Mouse (Mus musculus): Measurements from ENCODE around the gene Paqr7. TPM values are rescaled to one million over a fixed set of nuclear protein-coding genes. Genes with fewer than 3 reads are reported as not detected.

Paqr7 gene
- total RNA-seq, 1 experiment from 2014 or later, result 25.9 TPM

GRCm38 (mm10) chr4:134535787-134536151, 39.3 kb downstream of the Paqr7 start:
- peak; percentile 77 for DNase-seq

GRCm38 (mm10) chr4:134538997-134539580, 42.6 kb downstream of the Paqr7 start:
- DNase-seq, result no peak

- no peak for DNase-seq
These were observed 46.2 kb downstream of the Paqr7 start for GRCm38 (mm10) chr4:134542726-134543125.

GRCm38 (mm10) chr4:134543261-134543660, 46.8 kb downstream of the Paqr7 start:
- peak; percentile 97 for DNase-seq

DNA sequence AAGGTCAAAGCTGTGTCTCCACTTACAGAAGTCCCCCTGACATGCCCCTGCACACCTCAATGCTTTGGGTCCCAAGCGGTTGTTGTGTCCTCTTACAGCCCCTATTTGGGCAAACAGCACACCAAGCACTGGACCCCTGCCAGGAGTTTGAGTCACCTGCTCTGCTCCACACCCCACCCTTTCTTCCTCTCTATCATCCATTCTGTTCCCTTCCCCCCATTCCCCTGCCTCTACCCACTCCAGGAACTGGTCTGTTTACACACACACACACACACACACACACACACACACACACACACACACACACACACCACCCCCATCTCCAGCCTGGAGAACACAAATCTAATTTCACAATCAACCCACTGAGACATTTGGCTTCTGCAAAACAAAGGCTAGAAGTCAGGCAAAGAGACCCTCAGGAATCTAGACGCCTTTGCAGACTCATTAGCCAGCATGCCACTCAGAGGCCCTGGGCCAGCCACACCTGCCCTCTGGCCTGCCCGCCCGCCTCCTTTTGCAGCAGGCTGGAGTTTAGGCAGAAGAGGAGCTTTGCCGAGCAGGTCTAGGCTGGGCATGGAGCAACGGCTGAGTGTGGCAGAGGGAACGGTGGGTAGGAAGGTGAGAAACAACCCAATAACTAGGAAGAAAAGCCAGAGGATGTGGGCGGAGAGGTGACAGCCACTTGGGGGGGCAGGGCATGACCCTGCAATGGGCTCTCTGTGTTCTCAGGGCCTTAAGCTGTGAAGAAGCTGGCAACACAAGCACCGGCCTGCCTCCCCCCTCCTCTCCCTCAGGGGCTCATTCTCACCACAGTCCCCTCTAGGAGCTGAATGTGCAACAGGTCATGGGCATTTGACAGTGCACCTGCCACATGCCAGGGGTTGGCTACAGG, 50.6 kb downstream of the Paqr7 start:
- DNase-seq, result peak; percentile 58

DNA sequence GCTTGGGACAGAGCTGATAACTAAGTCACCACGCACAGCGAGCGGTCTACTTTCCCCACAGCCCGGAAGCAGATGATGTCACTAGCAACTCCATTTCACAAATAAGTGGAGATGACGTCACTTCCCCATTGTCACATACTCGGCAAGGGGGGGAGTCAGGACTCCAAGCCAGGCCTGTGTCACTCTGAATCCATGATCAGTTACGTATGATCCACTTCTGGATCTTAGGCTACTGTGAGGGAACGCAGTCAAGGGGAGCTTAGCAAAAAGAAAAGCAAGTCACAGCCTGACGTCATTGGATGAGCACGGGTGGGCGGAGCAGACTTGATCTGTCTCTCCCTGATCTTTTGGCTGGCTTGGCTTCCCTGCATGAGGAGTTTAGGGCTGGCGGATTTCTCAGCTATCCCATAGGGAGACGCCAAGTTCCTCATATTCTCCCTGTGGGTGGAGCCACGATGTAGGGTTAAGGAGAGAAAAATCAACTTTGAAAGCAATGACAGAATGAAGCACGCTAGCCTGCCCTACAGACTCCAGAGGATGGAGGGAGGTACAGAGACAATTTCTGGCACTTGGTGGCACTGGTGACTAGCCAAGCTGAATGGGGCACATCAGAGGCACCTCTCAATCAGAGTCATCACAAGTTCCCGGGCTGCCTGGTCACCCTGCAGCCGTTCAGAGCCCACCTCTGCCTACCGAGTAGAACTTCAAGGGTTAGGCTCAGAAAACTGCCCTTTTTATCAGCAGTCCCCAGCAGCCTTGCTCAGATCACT, 51.9 kb downstream of the Paqr7 start:
- DNase-seq, result no peak

DNA sequence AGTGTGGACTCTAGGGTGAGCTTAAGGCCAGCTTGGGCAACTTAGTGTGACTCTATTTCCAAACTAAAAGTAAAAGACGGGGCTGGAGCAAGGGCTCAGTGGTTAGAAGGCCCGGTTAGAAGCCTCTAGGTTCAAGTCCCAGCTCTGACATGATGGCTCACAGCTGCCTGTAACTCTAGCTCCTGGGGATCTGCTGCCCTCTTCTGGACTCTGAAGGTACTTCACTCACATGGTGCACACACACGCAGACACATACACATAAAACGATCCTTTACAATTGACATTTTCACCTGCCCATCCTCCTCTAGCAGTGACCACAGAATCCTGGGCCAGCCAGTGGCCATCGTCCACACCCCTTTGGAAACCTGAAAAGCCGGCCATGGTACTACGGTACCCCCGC, 53.4 kb downstream of the Paqr7 start:
- DNase-seq, result no peak

DNA sequence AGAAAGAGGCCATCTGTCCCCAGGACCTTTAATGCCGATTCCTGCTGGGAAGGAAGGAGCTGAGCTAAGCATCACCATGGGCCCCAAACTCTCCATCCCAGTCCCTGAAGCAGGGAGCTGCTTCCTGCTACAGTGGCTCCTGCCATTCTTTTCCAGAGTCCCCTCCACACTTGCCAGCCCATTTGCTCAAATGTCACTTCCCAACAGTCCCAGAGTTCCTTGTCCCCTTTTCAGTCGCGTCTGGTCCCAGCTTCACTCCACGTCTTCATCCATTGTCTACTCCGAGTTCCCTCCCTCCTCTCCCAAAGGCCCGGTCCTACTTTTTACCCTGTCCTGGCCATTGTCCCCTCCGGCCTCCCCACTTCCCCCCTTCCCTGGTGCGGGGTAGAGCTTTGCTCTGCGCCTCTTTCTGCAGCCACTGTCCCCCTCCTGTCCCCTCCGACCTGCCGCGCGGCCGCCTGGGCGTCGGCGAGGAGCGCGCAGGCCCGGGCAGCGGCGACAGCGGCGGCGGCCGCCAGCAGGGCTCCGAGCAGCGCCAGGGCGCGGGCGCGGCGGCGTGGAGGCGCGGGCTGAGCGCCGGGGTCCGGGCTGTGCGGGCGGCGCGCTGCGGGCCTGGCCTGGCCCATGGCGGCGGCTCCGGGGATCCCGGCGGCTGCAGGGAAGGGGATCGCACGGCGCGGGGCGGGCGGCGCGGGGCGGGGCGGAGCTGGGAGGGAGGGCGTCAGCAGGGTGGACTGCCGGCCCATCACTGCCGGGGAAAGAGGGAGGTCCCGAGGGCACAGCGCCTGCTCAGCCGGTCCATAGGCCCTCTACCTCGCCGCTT, 55.2 kb downstream of the Paqr7 start, which contains the start of gene Selenon:
Selenon (minus strand) TSS at position 673 of the 823 bp plus-strand sequence.
- peak; percentile 87 for DNase-seq

DNA sequence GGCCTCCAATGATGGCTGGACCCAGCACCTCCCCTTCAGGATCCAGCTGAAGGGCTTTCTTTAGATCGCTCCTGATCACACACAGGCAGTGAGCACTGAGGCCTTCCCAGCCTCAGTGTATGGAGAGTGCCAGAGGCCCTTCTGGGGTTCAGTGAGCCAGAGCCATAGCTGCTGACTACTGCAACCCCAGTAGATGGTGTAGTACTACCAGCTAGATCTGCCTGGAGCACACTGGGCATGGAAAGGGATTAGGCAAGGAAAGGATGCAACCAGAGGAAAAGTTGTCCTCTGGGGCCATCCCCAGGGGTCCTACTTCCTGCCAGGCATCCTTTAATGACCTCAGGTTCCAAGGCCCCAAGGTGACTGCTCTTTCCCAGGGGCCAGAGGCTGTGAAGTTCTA, 57.1 kb downstream of the Paqr7 start:
- peak; percentile 39 for DNase-seq

DNA sequence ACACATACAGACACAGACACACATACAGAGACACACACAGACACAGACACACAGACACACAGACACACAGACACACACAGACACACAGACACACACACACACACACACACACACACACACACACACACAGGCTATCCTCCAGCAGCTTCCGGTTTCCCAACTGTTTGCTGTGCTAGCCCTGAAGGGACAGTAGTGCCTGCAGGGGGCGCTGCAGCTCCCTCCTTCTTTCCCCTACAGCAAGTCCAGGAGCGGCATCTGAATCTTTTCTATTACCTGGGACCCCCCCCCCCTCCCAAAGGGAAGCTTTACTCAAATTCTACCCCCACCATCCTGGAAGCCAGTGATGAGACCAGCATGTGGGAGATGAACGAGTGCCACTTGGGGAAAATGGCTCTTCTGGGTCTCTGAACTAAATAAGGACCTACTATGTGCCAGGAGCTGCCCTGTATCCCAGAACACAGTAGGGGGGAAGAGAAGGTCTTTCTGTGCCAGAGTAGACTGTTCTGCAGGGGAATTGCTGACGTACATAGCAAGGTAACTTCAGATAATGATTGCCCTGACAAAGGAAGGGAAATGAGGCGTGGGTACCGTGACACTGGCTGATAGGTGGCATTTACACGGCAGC, 59.6 kb downstream of the Paqr7 start:
- DNase-seq, result peak; percentile 79

DNA sequence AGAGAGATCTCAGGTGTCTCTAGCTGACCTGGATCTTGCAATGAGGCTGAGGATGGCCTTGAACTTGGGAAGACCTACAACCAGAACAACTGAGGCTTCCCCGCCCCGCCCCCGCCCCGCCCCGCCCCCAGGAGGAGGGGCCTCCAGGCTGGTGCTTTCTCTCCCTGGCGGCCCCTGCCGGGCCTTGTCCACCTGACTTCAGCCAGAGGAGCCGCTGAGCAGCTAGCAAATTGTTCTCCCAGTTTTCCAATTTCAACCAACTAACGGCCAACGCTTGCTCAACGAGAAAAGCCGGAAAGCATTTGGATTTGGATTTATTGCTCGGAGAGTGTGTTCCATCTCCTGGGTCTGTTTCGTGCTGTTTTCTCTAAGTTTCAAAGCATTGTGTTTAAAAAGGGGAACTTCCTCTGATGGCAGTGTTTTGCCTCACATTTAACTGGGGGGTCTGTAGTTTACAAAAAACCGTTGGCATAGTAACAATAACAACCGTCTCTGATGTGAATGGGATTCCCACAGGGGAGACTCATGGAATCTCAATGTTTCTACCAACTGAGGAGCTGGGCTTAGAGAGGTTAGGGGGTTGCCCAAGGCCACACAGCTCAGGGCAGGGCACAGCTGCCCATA, 61.2 kb downstream of the Paqr7 start:
- DNase-seq, result peak; percentile 58

GRCm38 (mm10) chr4:134558570-134559113, 62.1 kb downstream of the Paqr7 start:
- peak; percentile 40 for DNase-seq

GRCm38 (mm10) chr4:134559154-134559553, 62.7 kb downstream of the Paqr7 start:
- no peak for DNase-seq

Small RNA genes within 50 kb of the gene (microRNA-seq; reads per million reads assigned to microRNA genes)
- gene Gm23634, result 3.4 to 3.8 reads per million in 2 experiments

Other genes with a start within 250 kb of the Paqr7 start
- not detected in 2 replicates for gene Gm30191, start 249.8 kb upstream of the Paqr7 start, total RNA-seq (2021)
- 11.4 and 13.8 TPM in 2 replicates for gene Grrp1, start 242.6 kb upstream of the Paqr7 start, total RNA-seq (2021)
- gene Pdik1l, start 208.8 kb upstream of the Paqr7 start, total RNA-seq (2021), result 18.1 and 20.7 TPM in 2 replicates
- gene Trim63, start 181.6 kb upstream of the Paqr7 start, total RNA-seq (2021), result not detected in 2 replicates
- gene Slc30a2, start 153.5 kb upstream of the Paqr7 start, total RNA-seq (2021), result 13.4 and 18.8 TPM in 2 replicates
- gene Extl1, start 112.8 kb upstream of the Paqr7 start, total RNA-seq (2021), result 0.96 and 1.7 TPM in 2 replicates
- 15.9 and 21.2 TPM in 2 replicates for gene Pafah2, start 100.4 kb upstream of the Paqr7 start, total RNA-seq (2021)
- 118 and 119 TPM in 2 replicates for gene Stmn1, start 28.4 kb upstream of the Paqr7 start, total RNA-seq (2021)
- 1.8 and 3.0 TPM in 2 replicates for gene Aunip, start 14.3 kb downstream of the Paqr7 start, total RNA-seq (2021)
- gene Mtfr1l, start 38.7 kb downstream of the Paqr7 start, total RNA-seq (2021), result 103 and 113 TPM in 2 replicates
- 30.2 and 32.3 TPM in 2 replicates for gene Selenon, start 55.5 kb downstream of the Paqr7 start, total RNA-seq (2021)
- 19.6 and 21.5 TPM in 2 replicates for gene Man1c1, start 207.6 kb downstream of the Paqr7 start, total RNA-seq (2021)

All from adrenal gland, postnatal 14 days (tissue).